Mouse (Mus musculus): ENCODE results near the gene Ovol1.

GRCm38 (mm10) chr19:5603664-5604063, 43.2 kb upstream of the Ovol1 start:
- no peak for TF ChIP-seq CTCF (IDR thresholded peaks at IDR 0.05; ENCODE audit: control insufficient read depth, insufficient read depth, insufficient replicate concordance, low read depth, low read length)
- no peak for TF ChIP-seq POLR2A (IDR thresholded peaks at IDR 0.05; ENCODE audit: control insufficient read depth, low read depth, low read length)

Measured in testis, adult 2 months (tissue).